Mouse (Mus musculus): ENCODE data around the gene Zfp972.
"Not testable (repeated sequence)": the region's sequence is repeated elsewhere in the genome, so short reads cannot be mapped to it uniquely, and the experiment has no call there.

Gene Zfp972

DNA sequence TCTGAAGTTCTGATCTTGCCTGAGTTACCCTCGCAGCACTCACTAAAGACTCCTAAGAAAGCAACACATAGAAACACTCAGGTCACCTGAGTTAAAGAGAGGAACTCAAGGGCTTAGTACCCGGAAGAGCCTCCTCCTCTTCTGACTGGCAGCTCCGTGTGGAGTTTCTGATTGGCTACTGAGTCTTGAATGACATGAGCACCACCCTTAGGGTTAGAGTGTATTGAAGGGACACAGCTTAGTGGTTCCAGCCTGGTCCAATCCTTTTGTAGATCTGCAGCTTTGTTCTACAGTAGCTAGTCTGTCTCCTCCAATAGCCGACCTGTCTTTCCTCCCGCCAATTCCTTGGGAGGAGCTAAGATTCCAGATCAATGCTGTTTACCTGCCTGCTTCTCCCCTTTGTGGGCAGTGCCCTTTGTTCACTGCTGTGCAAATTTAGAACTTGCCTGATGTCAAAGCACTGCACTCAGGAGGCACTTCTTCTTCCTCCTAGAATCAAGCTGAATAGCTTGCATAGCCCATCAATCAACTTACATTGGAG, at the start of gene Zfp972:
TSS of gene Zfp972 (minus strand) at position 51 of the 541 bp plus-strand sequence.
- not testable (repeated sequence) for DNase-seq

DNA sequence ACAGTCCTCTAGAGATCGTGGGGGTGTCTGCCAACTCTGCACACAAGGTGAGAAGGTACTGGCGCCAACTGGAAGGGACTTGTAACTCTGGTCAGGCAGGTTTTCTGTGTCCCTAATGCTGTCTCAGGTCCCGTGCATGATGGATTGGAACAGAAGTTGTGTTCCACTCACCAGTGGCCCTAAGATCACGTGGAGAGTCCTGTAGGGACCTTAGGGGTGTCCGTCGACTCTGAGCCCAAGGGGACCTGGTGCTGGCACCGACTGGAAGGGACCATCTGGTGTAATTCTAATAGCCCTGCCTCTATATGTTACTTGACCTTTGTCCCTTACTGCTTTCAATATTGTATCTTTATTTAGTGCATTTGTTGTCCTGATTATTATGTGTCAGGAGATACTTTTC, 49.4 kb upstream of the Zfp972 start:
- DNase-seq, result not testable (repeated sequence)

DNA sequence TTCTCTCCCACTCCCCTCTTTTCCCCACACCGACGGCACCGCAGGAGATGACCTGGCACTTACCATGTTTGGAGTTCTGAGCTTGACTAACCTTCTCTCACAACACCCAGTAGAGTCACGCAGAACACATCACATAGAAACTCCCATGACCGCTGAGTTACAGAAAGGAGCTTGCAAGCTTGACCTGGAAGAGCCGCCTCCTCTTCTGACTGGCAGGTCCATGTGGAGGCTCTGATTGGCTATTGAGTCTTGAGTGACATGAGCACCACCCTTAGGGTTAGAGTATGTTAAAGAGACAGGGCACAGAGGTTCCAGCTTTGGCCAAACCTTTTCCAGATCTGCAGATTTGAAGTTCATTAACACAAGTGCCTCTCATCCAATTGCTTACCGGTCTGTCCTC, 31.7 kb upstream of the Zfp972 start, which contains the start of gene Gm14326:
TSS of gene Gm14326 (minus strand) at position 153 of the 400 bp plus-strand sequence.
- peak; percentile 94 for DNase-seq

DNA sequence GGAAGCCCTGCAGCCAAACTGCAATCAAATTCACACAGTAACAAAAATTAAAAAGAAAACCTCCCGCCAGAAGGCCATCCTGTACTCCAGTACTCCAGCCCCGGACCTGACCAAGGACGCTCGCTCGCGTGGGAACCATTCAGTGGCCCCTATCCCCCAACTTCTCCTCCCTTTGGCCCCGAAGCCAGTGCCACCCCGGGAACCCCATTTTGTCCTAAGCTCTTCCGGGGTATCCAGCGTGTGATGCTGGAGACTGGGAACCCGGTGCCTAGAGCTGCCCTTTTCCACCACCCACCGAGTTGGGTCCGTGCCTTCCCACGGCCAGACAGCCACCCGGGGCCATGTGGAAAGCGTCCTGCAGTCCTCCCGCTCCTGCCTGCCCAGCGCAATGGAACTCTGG, 31.3 kb upstream of the Zfp972 start:
- peak; percentile 4 to 9 for DNase-seq

DNA sequence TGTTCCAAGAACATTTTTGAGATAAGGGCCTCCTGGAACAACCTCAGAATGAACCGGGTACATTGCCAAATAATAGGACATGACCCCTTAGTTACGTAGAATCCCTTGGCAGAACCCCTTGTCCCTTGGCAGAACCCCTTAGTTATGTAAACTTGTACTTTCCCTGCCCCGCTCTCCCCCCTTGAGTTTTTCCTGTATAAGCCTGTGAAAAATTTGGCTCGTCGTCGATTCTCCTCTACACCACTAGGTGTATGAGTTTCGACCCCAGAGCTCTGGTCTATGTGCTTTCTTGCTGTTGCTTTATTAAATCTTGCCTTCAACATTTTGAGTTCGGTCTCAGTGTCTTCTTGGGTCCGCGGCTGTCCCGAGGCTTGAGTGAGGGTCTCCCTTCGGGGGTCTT, 22.1 kb downstream of the Zfp972 start:
- not testable (repeated sequence) for DNase-seq

DNA sequence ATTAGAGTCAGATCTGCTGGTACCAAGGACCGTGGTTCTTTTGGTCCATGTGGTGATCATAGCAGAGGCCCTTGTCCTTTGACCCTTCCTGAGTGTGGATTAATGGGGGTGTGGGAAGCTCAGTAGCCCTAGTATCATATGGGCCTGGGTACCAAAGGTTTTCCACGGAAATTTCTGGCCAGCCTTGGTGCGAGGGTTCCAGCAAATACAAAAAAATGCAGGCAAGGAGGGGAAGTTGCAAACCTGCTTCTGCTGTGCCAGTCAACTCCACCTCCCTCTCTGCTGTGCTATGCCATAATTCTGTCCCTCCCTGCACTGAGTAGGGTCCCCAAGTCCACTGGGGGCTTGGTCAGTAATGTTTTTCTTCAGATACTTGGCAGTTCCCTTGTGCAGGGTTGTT, 27.2 kb downstream of the Zfp972 start:
- not testable (repeated sequence) for DNase-seq

DNA sequence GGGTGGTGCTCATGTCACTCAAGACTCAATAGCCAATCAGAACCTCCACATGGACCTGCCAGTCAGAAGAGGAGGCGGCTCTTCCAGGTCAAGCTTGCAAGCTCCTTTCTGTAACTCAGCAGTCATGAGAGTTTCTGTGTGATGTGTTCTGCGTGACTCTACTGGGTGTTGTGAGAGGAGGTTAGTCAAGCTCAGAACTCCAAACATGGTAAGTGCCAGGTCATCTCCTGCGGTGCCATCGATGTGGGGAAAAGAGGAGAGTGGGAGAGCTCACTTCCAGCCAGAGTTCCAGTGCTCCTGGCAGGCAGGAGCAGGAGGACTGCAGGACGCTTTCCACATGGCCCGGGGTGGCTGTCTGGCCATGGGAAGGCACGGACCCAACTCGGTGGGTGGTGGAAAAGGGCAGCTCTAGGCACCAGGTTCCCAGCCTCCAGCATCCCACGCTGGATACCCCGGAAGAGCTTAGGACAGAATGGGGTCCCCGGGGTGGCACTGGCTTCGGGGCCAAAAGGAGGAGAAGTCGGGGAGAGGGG, 28.3 kb downstream of the Zfp972 start, which contains the start of gene Gm14327:
TSS of gene Gm14327 (plus strand) at position 51 of the 533 bp plus-strand sequence.
- DNase-seq, result not testable (repeated sequence)

DNA sequence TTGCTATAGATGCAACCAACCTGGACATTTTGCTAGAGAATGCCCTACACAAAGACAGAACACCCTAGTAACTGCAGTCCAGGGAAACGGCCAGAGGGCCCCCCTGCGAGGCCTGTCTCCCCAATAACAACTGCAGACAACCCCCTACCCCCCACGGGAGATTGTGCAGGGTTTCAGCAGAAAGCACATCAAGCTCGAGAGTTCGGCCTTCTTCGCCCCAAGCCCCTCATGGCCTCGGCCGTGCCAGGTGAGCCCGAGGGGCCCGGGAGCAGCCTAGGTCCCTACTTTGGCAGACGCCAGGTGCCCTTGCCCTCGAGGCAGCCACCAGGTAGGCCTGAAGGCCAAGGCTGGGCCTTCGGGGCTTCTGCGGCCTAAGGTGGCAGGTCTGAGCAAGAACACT, 37.7 kb downstream of the Zfp972 start:
- not testable (repeated sequence) for DNase-seq

DNA sequence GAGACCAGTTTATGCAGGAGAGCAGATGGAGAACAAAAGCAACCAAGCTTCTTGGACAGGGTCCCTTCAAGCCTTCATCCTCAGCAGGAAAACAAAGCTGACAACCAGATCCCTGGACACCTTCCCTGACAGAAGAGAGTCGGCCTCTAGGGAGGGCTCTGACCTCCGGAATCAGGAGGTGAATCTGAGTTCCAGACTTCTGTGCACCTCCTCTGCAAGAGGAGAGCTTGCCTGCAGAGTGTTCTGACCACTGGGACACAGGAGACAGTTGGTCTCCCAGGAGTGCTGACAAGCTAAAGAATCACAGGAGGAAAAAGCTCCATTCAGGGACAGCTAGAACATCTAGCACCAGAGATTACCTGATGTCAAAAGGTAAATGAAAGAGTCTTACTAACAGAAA, 63.2 kb downstream of the Zfp972 start:
- DNase-seq, result not testable (repeated sequence)

Data from lung, adult 18-20 months (tissue).